Mouse (Mus musculus) liver, postnatal 0 days (tissue): Measurements from ENCODE around the gene Shq1. TPM values are rescaled to one million over a fixed set of nuclear protein-coding genes. Genes with fewer than 3 reads are reported as not detected.

Experiments used
- ATAC-seq: fragments of 200-750 bp; cut with Nextera tagmentation; 2 replicates; pipeline ENCODE4 v1.8.0; 2017; ENCODE audit warnings: mild to moderate bottlenecking, moderate library complexity
- DNase-seq: peaks from one replicate; pipeline ENCODE4 v3.0.0-alpha.2; 2016
- H3K27ac ChIP-seq: fragments of 300-500 bp; sonication (generic); 2 replicates; pipeline ENCODE4 v1.5.1; 2014; ENCODE audit warnings: antibody characterized with exemption, moderate library complexity, mild to moderate bottlenecking, low read depth
- H3K27me3 ChIP-seq: fragments of 300-500 bp; sonication (generic); 2 replicates; pipeline ENCODE4 v1.6.1; 2014; ENCODE audit warnings: low read length, control low read depth, mixed read lengths; ENCODE audit not compliant: insufficient read depth
- H3K36me3 ChIP-seq: fragments of 300-500 bp; sonication (generic); replicated peaks from 2 replicates; pipeline ENCODE4 v1.6.1; 2014; ENCODE audit warnings: mild to moderate bottlenecking, control low read depth, low read length, moderate library complexity, mixed read lengths; ENCODE audit not compliant: insufficient read depth
- H3K4me1 ChIP-seq: fragments of 300-500 bp; sonication (generic); 2 replicates; pipeline ENCODE4 v1.6.1; 2014; ENCODE audit warnings: antibody characterized with exemption, mild to moderate bottlenecking, control low read depth; ENCODE audit not compliant: insufficient read depth
- H3K4me2 ChIP-seq: fragments of 300-500 bp; sonication (generic); 2 replicates; pipeline ENCODE4 v1.6.1; 2014; ENCODE audit warnings: low read depth, mild to moderate bottlenecking, low read length, moderate library complexity, mixed read lengths
- H3K4me3 ChIP-seq: fragments of 300-500 bp; sonication (generic); 2 replicates; pipeline ENCODE4 v1.5.1; 2014; ENCODE audit warnings: low read depth, low read length
- H3K9ac ChIP-seq: fragments of 300-500 bp; sonication (generic); replicated peaks from 2 replicates; pipeline ENCODE4 v1.6.1; 2014; ENCODE audit warnings: mild to moderate bottlenecking, moderate library complexity
- H3K9me3 ChIP-seq: fragments of 300-500 bp; sonication (generic); 2 replicates; pipeline ENCODE4 v1.6.1; 2016; ENCODE audit warnings: mild to moderate bottlenecking, control low read depth, low read length, mixed read lengths
- CTCF ChIP-seq: sonication (generic); IDR thresholded peaks from 2 replicates; pipeline ENCODE4 v1.5.1; 2016; ENCODE audit warnings: antibody characterized with exemption, low read depth
- EP300 ChIP-seq: IDR thresholded peaks from 2 replicates; pipeline ENCODE4 v1.6.1; 2016; ENCODE audit warnings: antibody characterized with exemption, low read depth, mild to moderate bottlenecking
- WGBS: fragments of 180-500 bp; shearing (Covaris S2); extraction: QIAGEN DNeasy Blood & Tissue Kit; methylation state at CpG from one replicate; pipeline ENCODE4 v1.1.7; 2014; ENCODE audit not compliant: insufficient replicate concordance; 5-methylcytosine and 5-hydroxymethylcytosine counted together
- polyA plus RNA-seq: library from polyadenylated mRNA; unstranded; fragments of >200 nt; fragmentation: Nextera tagmentation; extraction: Ambion mirVana; gene quantifications from 2 replicates; pipeline ENCODE4 v1.2.1, GENCODE M21; 2015

The Shq1 gene
- polyA plus RNA-seq, 1 experiment from 2014 or later, result 6.4 TPM

DNA sequence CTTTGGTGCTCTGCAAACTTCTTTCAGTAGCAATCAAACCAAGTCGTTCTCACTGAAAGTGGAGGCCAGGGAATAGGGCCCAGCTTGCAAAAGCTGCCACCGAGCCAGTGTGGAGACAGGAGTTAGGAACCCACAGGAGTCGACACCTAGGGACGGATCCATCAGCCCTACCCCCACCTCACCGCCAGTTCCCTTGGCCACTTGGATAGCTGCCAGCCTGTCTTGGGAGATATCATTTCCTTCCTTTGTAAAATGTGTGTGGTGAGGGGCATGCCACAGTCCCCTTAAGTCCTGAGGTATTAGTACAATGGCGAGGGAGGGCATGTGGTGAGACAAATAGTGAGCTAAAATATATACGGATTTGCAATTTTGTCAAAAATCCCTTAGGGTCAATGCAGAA lies 142.4 kb downstream of the Shq1 start:
- Histone ChIP-seq H3K4me2 (no peak overlapping the region), H3K4me1 (peaks cover 7% of the 10 kb centered on the region), H3K27ac (no peak overlapping the region), H3K9ac (no peak overlapping the region), H3K36me3 (no peaks in the 10 kb centered on the region), H3K9me3 (no peaks in the 10 kb centered on the region), H3K27me3 (no peaks in the 10 kb centered on the region), H3K4me3 (no peak overlapping the region)
- TF ChIP-seq EP300 (no peak), CTCF (no peak)
- no peak for DNase-seq
- ATAC-seq, result no peak
- WGBS, result 35% methylated on average over 7 of the region's 7 CpGs

DNA sequence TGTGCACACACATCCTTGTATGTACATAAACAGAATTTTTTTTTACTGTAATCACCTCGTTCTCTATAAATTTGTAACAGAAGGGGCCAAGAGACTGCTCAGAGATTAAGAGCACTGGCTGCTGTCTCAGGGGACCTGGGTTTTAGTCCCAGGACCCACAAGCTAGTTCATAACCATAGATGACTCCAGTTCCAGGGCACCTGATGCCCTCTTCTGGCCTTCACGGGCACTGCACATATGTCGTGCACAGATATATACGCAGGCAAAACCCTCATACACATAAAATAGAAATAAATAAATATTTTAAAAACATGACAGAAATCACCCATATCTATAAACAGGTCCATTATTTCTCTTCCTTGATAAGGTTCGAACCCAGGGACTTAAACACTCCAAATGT lies 143.0 kb downstream of the Shq1 start:
- Histone ChIP-seq H3K9ac (no peak overlapping the region), H3K27ac (no peak overlapping the region), H3K4me1 (peaks cover 7% of the 10 kb centered on the region), H3K4me2 (no peak overlapping the region), H3K4me3 (no peak overlapping the region), H3K36me3 (no peaks in the 10 kb centered on the region), H3K9me3 (no peaks in the 10 kb centered on the region), H3K27me3 (no peaks in the 10 kb centered on the region)
- TF ChIP-seq EP300 (no peak), CTCF (peak; percentile 60)
- ATAC-seq (no peak), DNase-seq (peak; percentile 33)
- WGBS, result 81% methylated on average over 5 of the region's 5 CpGs

DNA sequence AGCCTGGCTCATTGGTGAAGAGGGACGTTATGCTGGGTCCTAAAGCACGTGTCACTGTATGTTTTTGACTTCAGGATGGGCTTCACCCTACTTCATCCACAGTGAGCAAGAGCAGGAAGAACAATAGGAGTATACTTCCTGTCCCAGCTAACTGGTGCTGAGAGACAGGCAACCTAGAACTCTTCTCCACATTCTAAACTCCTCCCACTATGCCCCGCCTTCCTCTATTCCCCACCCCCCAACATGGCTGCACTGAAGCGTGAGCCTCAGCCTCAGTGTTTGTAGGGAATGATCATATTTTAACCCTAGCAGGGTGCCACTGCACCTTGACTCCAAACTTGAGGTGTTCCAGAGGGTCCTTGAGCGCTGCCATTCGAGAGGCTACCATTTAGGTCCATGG lies 143.8 kb downstream of the Shq1 start:
- DNase-seq (no peak), ATAC-seq (no peak)
- Histone ChIP-seq H3K9ac (no peak overlapping the region), H3K27me3 (no peaks in the 10 kb centered on the region), H3K4me2 (no peak overlapping the region), H3K36me3 (no peaks in the 10 kb centered on the region), H3K27ac (no peak overlapping the region), H3K4me1 (peaks cover 7% of the 10 kb centered on the region), H3K4me3 (no peak overlapping the region), H3K9me3 (no peaks in the 10 kb centered on the region)
- WGBS, result 71% methylated on average over 6 of the region's 6 CpGs
- TF ChIP-seq CTCF (no peak), EP300 (no peak)

DNA sequence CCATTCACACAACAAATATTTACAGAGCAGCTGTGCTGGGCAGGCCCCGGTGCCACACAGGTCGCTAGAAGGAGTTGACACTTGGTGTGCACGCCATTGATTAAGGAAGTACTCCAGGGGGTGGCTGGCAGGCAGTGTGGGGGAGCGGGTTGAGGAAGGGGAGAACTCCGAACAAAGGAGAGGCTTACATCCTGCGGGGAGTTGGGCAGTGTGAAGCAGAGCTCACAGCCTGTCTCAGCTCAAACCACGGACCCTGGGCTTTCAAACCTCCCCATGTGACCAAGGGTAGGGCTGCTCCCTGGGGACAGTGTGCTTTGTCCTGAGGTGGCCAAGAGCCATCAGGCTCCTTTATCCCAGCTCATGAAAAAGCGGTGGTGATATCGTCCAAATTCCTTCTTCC lies 144.9 kb downstream of the Shq1 start:
- Histone ChIP-seq H3K9ac (no peak overlapping the region), H3K36me3 (no peaks in the 10 kb centered on the region), H3K27me3 (no peaks in the 10 kb centered on the region), H3K4me3 (no peak overlapping the region), H3K4me2 (0 out of 2 replicates have a peak overlapping the region, but pooled peaks have one; percentile 9), H3K9me3 (no peaks in the 10 kb centered on the region), H3K4me1 (peaks cover 7% of the 10 kb centered on the region), H3K27ac (no peak overlapping the region)
- ATAC-seq (no peak), DNase-seq (no peak)
- WGBS, result 5% methylated on average over 9 of the region's 9 CpGs
- TF ChIP-seq EP300, result no peak
- no peak for TF ChIP-seq CTCF

DNA sequence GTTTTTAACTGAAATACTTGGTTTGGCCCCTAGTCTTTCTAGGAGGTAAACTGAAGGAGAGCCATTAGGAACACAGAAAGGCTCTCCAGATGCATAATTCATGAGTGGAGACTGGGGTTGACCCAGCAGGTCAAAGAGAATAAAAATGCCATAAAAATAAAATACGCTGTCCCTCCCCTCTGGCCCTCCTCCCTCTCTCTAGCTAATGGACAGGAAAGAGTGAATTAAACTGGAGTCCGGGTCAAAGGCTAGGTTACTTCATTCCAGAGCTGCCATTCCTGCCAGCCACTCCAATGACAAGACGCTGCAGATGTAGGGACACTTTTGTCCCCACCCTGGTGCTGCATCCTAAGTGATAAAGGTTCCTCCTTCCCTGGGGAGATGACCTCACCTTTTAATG lies 145.5 kb downstream of the Shq1 start:
- Histone ChIP-seq H3K4me2 (0 out of 2 replicates have a peak overlapping the region, but pooled peaks have one; percentile 9), H3K4me1 (peaks cover 7% of the 10 kb centered on the region)
- no peak for DNase-seq

DNA sequence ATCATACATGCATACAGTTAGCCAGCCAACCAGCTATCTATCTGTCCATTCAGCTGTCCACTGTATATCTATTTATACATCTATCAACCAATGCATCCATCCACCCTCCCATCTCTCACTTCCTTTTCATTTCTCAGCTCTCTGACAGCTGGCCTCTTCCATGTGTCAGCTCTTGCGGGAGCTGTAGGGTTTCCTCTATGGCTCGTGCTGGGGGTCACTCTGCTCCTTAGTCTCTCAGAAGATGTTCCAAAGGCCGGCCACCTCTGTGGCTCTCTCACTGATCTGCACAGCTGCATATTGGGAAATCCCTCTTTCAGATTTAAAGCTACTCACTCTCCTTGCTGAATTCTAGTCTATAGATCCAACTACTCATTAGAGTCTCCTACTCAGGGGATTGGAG lies 148.5 kb downstream of the Shq1 start:
- Histone ChIP-seq H3K27ac (no peak overlapping the region), H3K4me1 (peaks cover 7% of the 10 kb centered on the region), H3K4me3 (no peak overlapping the region), H3K36me3 (no peaks in the 10 kb centered on the region), H3K9ac (no peak overlapping the region), H3K9me3 (no peaks in the 10 kb centered on the region), H3K27me3 (no peaks in the 10 kb centered on the region), H3K4me2 (no peak overlapping the region)
- ATAC-seq (no peak), DNase-seq (no peak)
- TF ChIP-seq CTCF (no peak), EP300 (no peak)
- 46% methylated on average over 3 of the region's 3 CpGs for WGBS

More for the DNA sequence above, 145.5 kb downstream of the Shq1 start:
- ATAC-seq, result no peak
- no peaks in the 10 kb centered on the region for H3K36me3 ChIP-seq
- no peak overlapping the region for H3K4me3 ChIP-seq
- 37% methylated on average over 3 of the region's 3 CpGs for WGBS
- no peak overlapping the region for H3K9ac ChIP-seq
- H3K9me3 ChIP-seq, result no peaks in the 10 kb centered on the region
- no peak overlapping the region for H3K27ac ChIP-seq
- no peaks in the 10 kb centered on the region for H3K27me3 ChIP-seq
- no peak for TF ChIP-seq EP300
- no peak for TF ChIP-seq CTCF
